Comparison of ENCODE assay signal across 9 mouse cellular contexts in genomic region chr3:53202184-53202583, GRCm38 (mm10).
DNase-seq lines count a peak whose midpoint lies in the region; ATAC-seq and TF ChIP-seq lines count a peak whose summit lies in the region.
"Had no signal": no experiment of that assay in that cellular context is flagged by ENCODE, and none has a peak within 500 bp of the region (broad histone marks: within the 10 kb centered on the region; RNA-seq: fewer than 3 reads in every experiment).

No protein-coding gene starts in this region.

- 56% methylated on average over 6 of the region's 6 CpGs for WGBS in midbrain, embryonic 10.5 days
- WGBS in midbrain, embryonic 11.5 days = 54% methylated on average over 6 of the region's 6 CpGs
- 38% methylated on average over 6 of the region's 6 CpGs for WGBS in hindbrain, embryonic 11.5 days

- H3K4me3 ChIP-seq in midbrain, embryonic 10.5 days = no peak overlapping the region
- H3K4me3 ChIP-seq in midbrain, embryonic 11.5 days (ENCODE audit: low read depth, low read length) = no peak overlapping the region
- H3K4me3 ChIP-seq in hindbrain, embryonic 11.5 days (ENCODE audit: low read depth, low read length) = no peak overlapping the region
- H3K4me3 ChIP-seq in left cerebral cortex, adult 2 months = no peak overlapping the region

- H3K36me3 ChIP-seq in midbrain, embryonic 10.5 days = no peaks in the 10 kb centered on the region
- H3K36me3 ChIP-seq in midbrain, embryonic 11.5 days (ENCODE audit: control insufficient read depth, insufficient read depth, low read length) = no peaks in the 10 kb centered on the region
- no peaks in the 10 kb centered on the region for H3K36me3 ChIP-seq in hindbrain, embryonic 11.5 days (ENCODE audit: control insufficient read depth, insufficient read depth, low read length)

- H3K4me1 ChIP-seq in midbrain, embryonic 10.5 days = peaks cover 65% of the 10 kb centered on the region
- peaks cover 25% of the 10 kb centered on the region for H3K4me1 ChIP-seq in midbrain, embryonic 11.5 days (ENCODE audit: control insufficient read depth, insufficient read depth, low read length)
- peaks cover 12% of the 10 kb centered on the region for H3K4me1 ChIP-seq in hindbrain, embryonic 11.5 days (replicated peaks; ENCODE audit: control insufficient read depth, insufficient read depth, low read length)

- H3K27ac ChIP-seq in midbrain, embryonic 10.5 days (replicated peaks) = peak overlapping the region; percentile 81
- no peak overlapping the region for H3K27ac ChIP-seq in midbrain, embryonic 11.5 days (ENCODE audit: low read depth, low read length)
- 0 out of 2 replicates have a peak overlapping the region, but pooled peaks have one; percentile 9 for H3K27ac ChIP-seq in hindbrain, embryonic 11.5 days (ENCODE audit: low read depth, low read length)
- H3K27ac ChIP-seq in left cerebral cortex, adult 2 months = no peak overlapping the region

- H3K9ac ChIP-seq in midbrain, embryonic 11.5 days (ENCODE audit: low read length) = no peak overlapping the region
- peak overlapping the region; percentile 11; the same call in 1 of the 2 replicates for H3K9ac ChIP-seq in hindbrain, embryonic 11.5 days (ENCODE audit: low read depth, low read length)

- no peaks in the 10 kb centered on the region for H3K9me3 ChIP-seq in midbrain, embryonic 10.5 days (replicated peaks)
- no peaks in the 10 kb centered on the region for H3K9me3 ChIP-seq in midbrain, embryonic 11.5 days (ENCODE audit: control insufficient read depth, low read length)
- no peaks in the 10 kb centered on the region for H3K9me3 ChIP-seq in hindbrain, embryonic 11.5 days (ENCODE audit: control insufficient read depth, low read length)

- intact Hi-C loops in left cerebral cortex, adult 2 months (cut with DNase I) = no loop called here

- TF ChIP-seq CTCF in left cerebral cortex, adult 2 months (IDR thresholded peaks at IDR 0.05) = no peak

- no peak overlapping the region for H3K4me2 ChIP-seq in midbrain, embryonic 11.5 days
- H3K4me2 ChIP-seq in hindbrain, embryonic 11.5 days (replicated peaks; ENCODE audit: low read depth, low read length) = peak overlapping the region; percentile 8; the same call in 1 of the 2 replicates

- H3K27me3 ChIP-seq in midbrain, embryonic 10.5 days (ENCODE audit: low read depth, poor library complexity, severe bottlenecking) = no peaks in the 10 kb centered on the region; the same call in 1 of the 2 replicates
- no peaks in the 10 kb centered on the region for H3K27me3 ChIP-seq in midbrain, embryonic 11.5 days (ENCODE audit: control insufficient read depth, insufficient read depth, low read length)
- H3K27me3 ChIP-seq in hindbrain, embryonic 11.5 days (ENCODE audit: control insufficient read depth, insufficient read depth, low read length) = 0 out of 2 replicates have a peak, but pooled peaks cover 2% of the 10 kb centered on the region

- no peak for ATAC-seq in midbrain, embryonic 11.5 days (ENCODE audit: low FRiP score)
- no peak for ATAC-seq in hindbrain, embryonic 11.5 days (ENCODE audit: low FRiP score)
- ATAC-seq: activated CD4-positive, CD25-positive, alpha-beta regulatory T cell, adult 4 months had no signal

- peak; percentile 19 to 32 for DNase-seq in adrenal gland, postnatal 36 days
- DNase-seq in adrenal gland, postnatal 4 days (ENCODE audit: low spot score in 2 of 2) = no peak
- DNase-seq in midbrain, embryonic 10.5 days (ENCODE audit: low spot score) = no peak
- DNase-seq in midbrain, embryonic 11.5 days (ENCODE audit: low spot score, missing footprints) = no peak
- no peak for DNase-seq in hindbrain, embryonic 11.5 days (ENCODE audit: low spot score)
- no peak for DNase-seq in retina, embryonic 14.5 days (ENCODE audit: low spot score)
- DNase-seq in left cerebral cortex, adult 2 months (ENCODE audit: extremely low spot score in 1 of 2, low spot score in 2 of 2) = no peak
- DNase-seq in ovary, postnatal 10 days (ENCODE audit: low spot score) = no peak

Comparison
In these comparisons a context has a peak if more than half of its experiments do, and no peak if none do; other contexts are left out.
1. DNase-seq: peak in adrenal gland, postnatal 36 days (2 of 2); none in adrenal gland, postnatal 4 days (0 of 2), midbrain, embryonic 10.5 days (single experiment), midbrain, embryonic 11.5 days (single experiment), hindbrain, embryonic 11.5 days (single experiment), retina, embryonic 14.5 days (single experiment), left cerebral cortex, adult 2 months (0 of 2) and ovary, postnatal 10 days (single experiment).
2. H3K27ac ChIP-seq: peak in midbrain, embryonic 10.5 days (single experiment) and hindbrain, embryonic 11.5 days (single experiment); none in midbrain, embryonic 11.5 days (single experiment) and left cerebral cortex, adult 2 months (single experiment).